In genomic region chr9:85469288-85469687, GRCm38 (mm10) we compare ENCODE assay signal across 21 mouse cellular contexts.
"Had no signal": no experiment of that assay in that cellular context is flagged by ENCODE, and none has a peak within 500 bp of the region (broad histone marks: within the 10 kb centered on the region; RNA-seq: fewer than 3 reads in every experiment).

No protein-coding gene starts in this region.

- H3K9me3 ChIP-seq: heart, embryonic 13.5 days; hindbrain, embryonic 13.5 days; hindbrain, embryonic 15.5 days; intestine, embryonic 15.5 days; limb, embryonic 10.5 days; limb, embryonic 12.5 days; liver, embryonic 13.5 days; liver, embryonic 15.5 days had no signal

- H3K4me1 ChIP-seq: hindbrain, embryonic 13.5 days; hindbrain, embryonic 15.5 days; intestine, embryonic 15.5 days; limb, embryonic 10.5 days; limb, embryonic 12.5 days; liver, embryonic 15.5 days had no signal

- ATAC-seq: inflammation-experienced regulatory T-cells, adult 6 months; intestine, embryonic 15.5 days; intestine, postnatal 0 days had no signal

- H3K9ac ChIP-seq: heart, embryonic 13.5 days; hindbrain, embryonic 13.5 days; hindbrain, embryonic 15.5 days; intestine, embryonic 15.5 days; limb, embryonic 12.5 days; liver, embryonic 13.5 days; liver, embryonic 15.5 days had no signal

- H3K4me2 ChIP-seq: heart, embryonic 13.5 days; hindbrain, embryonic 13.5 days; hindbrain, embryonic 15.5 days; intestine, embryonic 15.5 days; limb, embryonic 12.5 days; liver, embryonic 13.5 days; liver, embryonic 15.5 days had no signal

- DNase-seq: gastrocnemius, postnatal 14 days; gastrocnemius, postnatal 36 days; heart, adult 11 months; kidney, adult 18-20 months; kidney, adult 8-10 months; kidney, postnatal 10 days; kidney, postnatal 25 days; kidney, postnatal 4 days; liver; liver, embryonic 13.5 days had no signal

- H3K27me3 ChIP-seq: heart, embryonic 13.5 days; hindbrain, embryonic 13.5 days; hindbrain, embryonic 15.5 days; intestine, embryonic 15.5 days; limb, embryonic 12.5 days; liver, embryonic 13.5 days; liver, embryonic 15.5 days had no signal

- H3K4me3 ChIP-seq: heart, embryonic 13.5 days; hindbrain, embryonic 13.5 days; hindbrain, embryonic 15.5 days; intestine, embryonic 15.5 days; layer of hippocampus, adult 2 months; left cerebral cortex, adult 2 months; limb, embryonic 10.5 days; limb, embryonic 12.5 days; liver, embryonic 13.5 days; liver, embryonic 15.5 days had no signal

- H3K27ac ChIP-seq: heart, embryonic 13.5 days; hindbrain, embryonic 13.5 days; hindbrain, embryonic 15.5 days; intestine, embryonic 15.5 days; layer of hippocampus, adult 2 months; left cerebral cortex, adult 2 months; limb, embryonic 10.5 days; limb, embryonic 12.5 days; liver, embryonic 13.5 days; liver, embryonic 15.5 days had no signal

- H3K36me3 ChIP-seq: heart, embryonic 13.5 days; hindbrain, embryonic 13.5 days; hindbrain, embryonic 15.5 days; intestine, embryonic 15.5 days; limb, embryonic 10.5 days; limb, embryonic 12.5 days; liver, embryonic 13.5 days; liver, embryonic 15.5 days had no signal
